Mouse (Mus musculus): Measurements from ENCODE around the gene Cby1.

Cby1 gene

DNA sequence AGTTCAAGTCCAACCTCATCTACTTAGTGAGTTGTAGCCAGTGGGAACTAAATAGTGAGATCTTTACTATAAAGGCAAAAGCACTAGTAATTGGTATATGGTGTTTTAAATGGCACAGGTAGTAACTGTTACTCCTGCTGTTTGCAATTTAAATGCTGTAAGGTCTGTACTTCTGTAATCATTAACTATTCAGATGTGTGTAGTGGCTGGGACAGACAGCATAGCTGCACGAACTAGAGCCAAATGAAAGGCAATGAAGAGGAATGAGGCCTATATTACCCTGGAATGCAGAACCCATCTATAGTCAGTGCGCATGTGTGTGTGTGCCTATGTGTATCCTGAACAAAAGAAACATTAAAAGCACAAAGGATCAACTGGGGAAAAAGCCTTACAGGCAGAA, 18.9 kb downstream of the Cby1 start:
- DNase-seq (ENCODE audit: low spot score in 2 of 2), result no peak

- no peak for DNase-seq (ENCODE audit: low spot score in 2 of 2)
These were observed 23.0 kb downstream of the Cby1 start for GRCm38 (mm10) chr15:79681973-79682372.

GRCm38 (mm10) chr15:79683146-79683545, 24.1 kb downstream of the Cby1 start:
- DNase-seq (ENCODE audit: low spot score in 2 of 2), result no peak

DNA sequence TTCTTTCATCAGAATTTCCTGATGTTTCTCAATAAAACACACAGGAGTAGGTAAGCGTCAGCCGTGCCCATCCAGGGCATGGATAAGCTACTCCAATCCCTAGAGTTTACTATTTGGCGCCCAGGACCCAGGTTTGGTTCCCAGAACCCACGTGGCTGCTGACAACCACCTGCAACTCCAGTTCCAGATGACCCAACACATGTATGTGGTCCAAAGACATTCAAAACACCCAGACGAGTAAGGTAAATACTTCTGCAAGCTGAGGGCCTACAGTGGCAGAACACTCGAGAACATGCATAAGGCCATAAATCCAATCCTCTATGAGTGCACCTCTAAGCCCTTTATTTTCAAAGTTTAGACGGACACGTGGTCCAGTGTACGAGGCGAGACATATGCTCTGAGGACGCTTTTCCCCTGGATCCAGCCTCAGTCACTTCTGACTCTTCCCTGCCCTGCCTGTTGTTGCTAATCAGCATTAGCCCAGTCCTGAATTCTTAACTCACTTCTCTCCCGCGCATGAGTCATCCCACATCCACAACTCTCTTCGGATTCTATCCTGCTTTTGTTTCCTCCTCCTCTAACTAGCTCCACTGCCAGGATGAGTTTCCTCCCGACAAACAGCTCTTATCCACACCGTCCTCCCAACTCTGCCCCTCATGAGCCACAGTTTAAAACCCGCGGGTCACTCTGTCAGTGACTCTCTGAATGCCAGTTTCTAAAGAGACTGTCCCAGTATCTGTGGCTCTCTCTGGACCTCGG, 24.9 kb downstream of the Cby1 start:
- no peak for DNase-seq (ENCODE audit: low spot score in 2 of 2)

DNA sequence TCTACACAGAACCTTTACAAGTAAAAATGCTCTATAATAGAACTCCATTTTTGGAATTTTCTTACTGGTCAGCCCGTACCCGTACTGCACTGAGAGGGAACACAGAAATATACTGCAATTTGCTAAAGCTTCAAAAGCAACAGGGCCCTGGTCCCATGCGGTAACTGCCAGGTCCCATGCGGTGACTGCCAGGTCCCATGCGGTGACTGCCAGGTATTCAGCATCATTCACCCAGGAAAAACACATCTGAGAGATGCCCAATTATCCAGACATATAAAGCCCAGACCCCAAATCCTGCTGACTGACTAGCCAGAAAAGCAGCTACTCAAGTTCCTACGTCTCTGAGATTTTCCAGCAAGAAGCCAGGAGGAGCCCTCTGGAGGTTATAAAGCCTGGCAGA, 25.6 kb downstream of the Cby1 start:
- DNase-seq (ENCODE audit: low spot score in 2 of 2), result no peak

DNA sequence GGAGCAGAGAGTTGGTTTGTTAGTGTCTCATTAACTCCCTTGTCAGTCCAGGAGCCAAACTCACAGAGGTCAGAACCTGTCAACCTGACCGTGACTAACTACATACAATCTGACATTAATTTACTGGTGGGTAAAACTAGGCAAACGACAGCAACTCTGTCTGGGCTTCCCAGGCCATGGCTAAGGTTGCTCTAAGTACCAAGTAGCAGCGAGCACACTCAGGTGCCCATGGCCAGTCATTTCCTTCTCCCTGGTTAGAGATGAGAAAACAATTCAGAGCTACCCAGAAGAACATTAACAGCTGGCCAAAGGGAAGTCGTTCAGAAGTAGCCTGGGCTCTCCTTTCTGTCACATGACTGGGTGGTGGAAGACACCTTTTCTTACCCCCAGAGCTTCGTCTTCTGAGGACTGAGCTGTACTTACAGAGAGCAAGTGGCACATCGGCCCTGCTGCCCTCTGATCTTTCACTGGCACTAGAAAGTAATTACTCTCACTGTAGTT, 26.2 kb downstream of the Cby1 start:
- DNase-seq (ENCODE audit: low spot score in 2 of 2), result no peak

DNA sequence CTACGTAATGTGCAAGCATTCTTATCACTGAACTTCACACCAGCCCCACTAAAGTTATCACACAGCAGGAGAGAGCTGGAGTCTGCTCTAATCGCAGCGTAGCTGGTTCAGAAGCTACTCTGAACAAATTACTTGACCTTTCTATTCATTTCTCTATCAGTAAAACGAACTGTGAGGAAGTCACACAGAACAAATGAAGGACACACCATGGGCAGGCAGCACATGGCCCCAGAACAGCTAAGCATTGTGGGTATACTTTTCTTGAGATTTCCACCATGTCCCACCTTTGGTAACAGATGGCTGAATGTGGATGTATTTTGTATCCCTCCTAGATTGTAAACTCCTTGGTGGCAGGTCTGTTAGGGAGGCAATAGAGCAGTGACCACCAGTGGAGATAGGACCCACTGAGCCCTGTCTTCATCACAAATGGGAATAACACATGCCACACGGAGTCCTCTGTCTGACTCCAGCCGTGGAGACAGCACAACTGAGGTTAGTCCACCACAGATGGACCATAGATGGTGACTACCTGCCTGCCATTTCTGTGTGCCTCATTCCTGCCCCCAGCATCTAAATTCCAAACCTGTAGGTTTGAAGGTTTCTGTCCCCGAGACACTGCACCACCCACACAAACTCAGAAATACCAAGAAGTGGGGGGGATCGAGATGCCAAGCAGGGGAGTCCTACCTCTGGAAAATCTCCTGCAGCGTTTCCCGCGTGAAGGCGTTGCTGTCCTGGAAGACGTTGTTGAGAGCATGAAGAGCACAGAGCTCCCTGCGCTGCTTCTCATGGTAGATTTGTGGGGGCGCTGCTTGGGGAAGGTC, 27.3 kb downstream of the Cby1 start:
- no peak for DNase-seq (ENCODE audit: low spot score in 2 of 2)

GRCm38 (mm10) chr15:79687175-79687574, 28.2 kb downstream of the Cby1 start:
- DNase-seq (ENCODE audit: low spot score in 2 of 2), result peak in 1 of 2 experiments; percentile 47

DNA sequence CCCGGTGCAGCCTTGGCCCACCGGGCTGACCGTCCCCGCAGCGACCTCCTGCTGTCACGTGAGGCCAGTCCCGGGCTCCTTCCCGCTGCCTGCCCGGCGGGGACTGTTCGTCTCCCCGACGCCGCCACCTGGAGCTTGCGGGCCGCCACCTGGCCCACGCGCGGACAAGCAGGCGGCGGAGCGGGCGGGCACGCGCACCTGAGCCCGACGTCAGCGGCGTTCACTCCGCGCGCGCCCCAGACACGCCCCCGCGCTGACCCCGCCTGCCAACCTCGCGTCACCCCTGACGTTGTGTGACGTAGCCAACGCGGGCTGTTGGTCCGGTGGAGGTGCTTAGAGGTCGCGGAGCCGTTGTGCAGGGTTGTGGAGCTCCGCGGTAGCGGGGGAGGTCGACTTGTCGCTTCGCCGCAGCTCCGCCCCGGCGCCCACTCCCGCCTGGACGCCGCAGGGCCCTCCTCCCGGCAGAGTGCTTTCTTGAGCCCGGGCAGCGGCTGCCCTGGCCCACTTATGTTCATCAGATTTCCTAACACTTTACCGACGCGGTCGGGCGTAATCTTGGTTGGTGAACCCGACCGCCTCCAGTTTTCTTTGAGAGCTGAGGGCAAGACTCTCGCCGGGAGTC, 28.8 kb downstream of the Cby1 start, which contains the start of gene Josd1:
Gene Josd1 (minus strand): TSS at position 274 of the 622 bp plus-strand sequence.
- peak; percentile 91 to 96 for DNase-seq (ENCODE audit: low spot score in 2 of 2)

- no peak for DNase-seq (ENCODE audit: low spot score in 2 of 2)
These were observed 29.4 kb downstream of the Cby1 start for GRCm38 (mm10) chr15:79688268-79688956.

DNA sequence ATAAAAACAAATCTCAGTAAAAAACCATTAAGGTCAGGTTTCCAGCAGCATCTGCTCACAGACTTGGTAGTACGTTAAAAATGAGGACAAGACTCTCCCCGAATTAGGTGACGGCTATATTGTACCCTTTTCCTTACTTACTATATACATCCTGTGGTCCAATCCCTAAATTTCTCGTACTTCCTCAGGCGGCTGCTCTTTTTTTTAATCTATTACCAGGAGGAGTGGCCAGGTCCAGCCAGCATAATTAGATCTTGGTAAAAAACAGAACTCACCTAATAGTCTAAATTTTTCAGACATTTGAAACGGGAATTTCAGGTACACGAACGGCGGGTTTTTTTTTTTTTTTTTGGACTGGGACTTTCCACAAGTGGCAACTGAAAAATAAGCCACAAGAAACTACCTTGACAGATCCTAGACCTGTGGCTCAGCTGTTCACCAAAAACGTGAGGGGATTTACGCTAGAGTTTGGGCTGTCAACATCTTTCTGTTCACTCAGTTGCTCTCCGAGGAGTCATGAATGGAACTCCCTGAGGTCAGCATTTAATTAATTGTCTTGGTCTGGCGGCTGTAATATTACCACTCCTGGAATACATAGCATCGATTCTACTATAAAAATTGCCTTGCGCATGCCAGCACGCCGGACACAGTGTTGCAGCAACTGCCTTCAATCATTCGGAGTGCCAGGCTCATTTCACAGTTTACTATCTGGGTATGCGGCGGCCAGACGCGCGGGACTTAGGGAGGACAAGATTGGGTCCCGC, 30.8 kb downstream of the Cby1 start:
- no peak for DNase-seq (ENCODE audit: low spot score in 2 of 2)

GRCm38 (mm10) chr15:79690426-79691022, 31.5 kb downstream of the Cby1 start, which contains the start of gene Gtpbp1:
TSS of gene Gtpbp1 (plus strand) at chr15:79690845.
- peak; percentile 77 to 94 for DNase-seq (ENCODE audit: low spot score in 2 of 2)

DNA sequence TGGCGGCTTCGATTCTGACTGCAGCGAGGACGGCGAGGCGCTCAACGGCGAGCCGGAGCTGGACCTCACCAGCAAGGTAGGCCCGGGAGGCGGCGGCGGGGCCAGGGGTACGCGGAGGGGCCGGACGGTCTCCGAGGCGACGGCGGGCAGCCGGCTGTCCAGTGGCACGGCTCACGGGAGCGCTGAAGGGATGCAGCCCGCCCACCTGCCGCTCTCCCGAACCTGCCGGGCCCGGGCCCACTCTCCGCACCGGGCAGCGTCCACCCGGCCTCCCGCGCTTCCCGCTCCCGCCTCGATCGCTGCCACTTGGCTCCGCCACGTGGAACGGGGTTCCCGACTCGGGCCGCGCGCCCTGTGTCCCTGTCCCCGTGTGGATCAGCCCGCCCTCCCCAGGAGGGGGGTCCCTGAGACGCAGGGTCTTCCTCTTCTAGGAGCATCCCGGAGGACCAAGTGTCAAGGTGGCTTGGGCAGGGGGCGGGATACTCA, 32.1 kb downstream of the Cby1 start:
- DNase-seq (ENCODE audit: low spot score in 2 of 2), result peak in 1 of 2 experiments; percentile 28

GRCm38 (mm10) chr15:79692334-79692733, 33.3 kb downstream of the Cby1 start:
- DNase-seq (ENCODE audit: low spot score in 2 of 2), result no peak

DNA sequence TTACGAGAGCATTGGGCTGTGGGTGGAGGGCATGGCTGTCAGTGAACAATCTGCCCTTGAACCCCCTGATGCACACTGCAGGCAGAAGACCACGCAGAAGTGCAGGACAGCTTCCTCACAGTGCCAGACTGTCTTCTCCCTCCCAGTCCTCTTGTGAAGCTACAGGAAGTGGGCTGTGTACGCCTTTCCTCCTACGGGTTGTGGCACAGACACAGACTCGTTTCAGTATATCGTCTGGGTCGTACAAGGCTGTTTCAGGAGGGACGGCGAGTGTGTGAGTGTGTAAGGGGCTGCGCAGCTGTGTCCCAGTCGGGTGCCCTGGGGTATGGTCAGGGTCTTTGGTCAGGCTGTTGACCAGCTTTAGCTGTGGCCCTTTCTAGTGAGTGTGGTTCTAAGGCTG, 34.7 kb downstream of the Cby1 start:
- no peak for DNase-seq (ENCODE audit: low spot score in 2 of 2)

GRCm38 (mm10) chr15:79694512-79694911, 35.5 kb downstream of the Cby1 start:
- DNase-seq (ENCODE audit: low spot score in 2 of 2), result no peak

DNA sequence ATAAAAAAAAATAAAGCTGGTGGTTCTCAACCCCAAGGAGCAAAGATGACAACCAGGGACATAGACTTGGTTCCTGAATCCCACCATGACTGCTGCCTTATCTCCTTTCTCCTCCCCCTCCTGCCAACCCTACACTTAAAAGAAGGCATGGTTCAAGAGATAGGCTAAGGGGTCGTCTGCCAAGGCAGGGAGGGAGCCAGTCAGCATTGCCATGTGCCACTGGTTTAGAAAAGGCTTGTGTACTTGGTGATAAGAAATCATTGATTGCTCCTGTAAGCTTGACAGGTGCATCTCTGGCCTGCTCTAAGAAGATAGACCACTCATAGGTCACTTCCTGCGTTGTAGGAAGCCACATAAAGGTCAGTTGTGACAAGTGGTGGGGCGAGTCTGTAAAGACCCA, 36.5 kb downstream of the Cby1 start:
- no peak for DNase-seq (ENCODE audit: low spot score in 2 of 2)

DNA sequence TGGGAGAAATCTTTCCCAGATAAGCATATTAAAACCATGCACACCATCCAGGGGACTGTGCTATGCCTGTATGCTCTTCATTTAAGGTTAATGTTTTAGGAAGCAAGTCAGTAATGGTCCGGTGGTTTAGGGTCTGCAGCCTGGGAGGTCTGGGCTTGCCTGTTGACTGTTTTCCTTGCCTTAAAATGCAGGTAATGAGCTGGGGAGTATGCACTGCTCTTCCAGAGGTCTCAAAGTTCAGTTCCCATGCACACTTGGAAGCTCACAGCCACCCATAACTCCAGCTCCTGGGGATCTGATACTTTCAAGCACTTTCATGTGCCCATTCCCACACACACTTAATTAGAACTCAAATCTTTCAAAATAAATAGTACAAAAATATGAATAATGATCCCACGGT, 37.5 kb downstream of the Cby1 start:
- DNase-seq (ENCODE audit: low spot score in 2 of 2), result no peak

GRCm38 (mm10) chr15:79697011-79697410, 38.0 kb downstream of the Cby1 start:
- DNase-seq (ENCODE audit: low spot score in 2 of 2), result peak in 1 of 2 experiments; percentile 38

DNA sequence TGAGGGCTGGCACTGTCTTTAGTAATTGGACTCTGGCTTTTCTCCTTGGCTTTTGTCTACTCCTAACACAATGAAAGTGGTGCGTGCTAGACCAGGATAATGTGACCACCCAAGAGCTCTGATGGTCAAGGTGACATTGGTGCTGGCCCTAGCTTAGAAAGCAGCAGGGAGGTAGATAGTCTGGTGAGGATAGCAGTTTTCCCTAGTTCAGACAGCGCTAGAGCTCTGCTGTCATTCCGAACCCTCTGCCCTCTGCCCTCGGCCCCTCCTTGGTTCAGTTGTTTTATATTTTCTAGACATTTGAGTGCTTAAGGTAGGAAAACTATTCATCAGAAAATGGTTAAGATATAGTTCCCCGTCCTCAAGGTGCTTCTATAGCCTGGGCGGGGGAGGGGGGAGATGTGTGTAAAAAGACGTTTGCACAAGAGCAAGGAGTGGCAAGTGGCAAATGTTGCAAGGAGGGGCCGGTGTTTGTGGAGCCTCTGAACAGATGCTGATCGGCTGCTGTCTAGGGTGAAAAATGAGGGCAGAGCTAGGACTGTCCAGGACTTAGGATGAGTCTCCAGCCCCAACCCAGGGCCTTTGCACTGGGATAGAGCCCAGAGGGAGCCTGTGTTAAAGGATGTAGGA, 38.7 kb downstream of the Cby1 start:
- no peak for DNase-seq (ENCODE audit: low spot score in 2 of 2)

Data from cerebellum, postnatal 4 days (tissue).